Comparison of ENCODE assay signal across 23 mouse cellular contexts in the genomic region with DNA sequence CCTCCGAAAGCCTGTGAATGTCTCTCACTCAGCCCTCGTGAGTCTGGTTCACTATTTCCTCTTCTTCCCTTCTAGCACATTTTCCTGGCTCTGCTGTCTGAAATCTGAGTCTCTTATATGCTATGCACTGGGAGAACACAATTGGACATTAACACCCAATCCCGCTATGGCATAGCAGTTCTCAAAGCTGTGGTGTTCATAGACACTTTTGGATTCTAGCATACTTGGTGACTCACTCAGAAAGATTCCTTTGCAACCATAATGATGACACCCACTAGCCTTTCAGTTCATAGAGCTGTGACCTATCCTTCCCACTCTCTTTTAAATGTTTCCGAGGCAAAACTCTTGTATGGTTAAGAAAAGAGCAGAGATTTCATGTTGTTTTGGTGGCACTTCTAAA. TPM values are rescaled to one million over a fixed set of nuclear protein-coding genes. Genes with fewer than 3 reads are reported as not detected.
A peak's percentile ranks its signal among the peaks of the same experiment; 100 is the strongest.
DNase-seq lines count a peak whose midpoint lies in the region; ATAC-seq and TF ChIP-seq lines count a peak whose summit lies in the region.
"Had no signal": no experiment of that assay in that cellular context is flagged by ENCODE, and none has a peak within 500 bp of the region (broad histone marks: within the 10 kb centered on the region; RNA-seq: fewer than 3 reads in every experiment).

No protein-coding gene starts in this region.

- H3K4me1 ChIP-seq in embryonic fibroblast, embryonic 13.5 days (ENCODE audit: control insufficient read depth, insufficient read depth, low read length): peaks cover 11% of the 10 kb centered on the region
- no peaks in the 10 kb centered on the region for H3K4me1 ChIP-seq in forebrain, embryonic 15.5 days
- H3K4me1 ChIP-seq: embryonic facial prominence, embryonic 10.5 days; forebrain, embryonic 10.5 days; heart, embryonic 10.5 days; hindbrain, embryonic 15.5 days had no signal

- H3K27ac ChIP-seq in gastrocnemius, adult 2 months: peak overlapping the region; percentile 41; the same call in 1 of the 2 replicates
- H3K27ac ChIP-seq in embryonic fibroblast, embryonic 13.5 days (ENCODE audit: insufficient read depth, low read length): peak overlapping the region; percentile 63
- H3K27ac ChIP-seq in forebrain, embryonic 15.5 days (replicated peaks): no peak overlapping the region
- H3K27ac ChIP-seq: embryonic facial prominence, embryonic 10.5 days; forebrain, embryonic 10.5 days; heart, embryonic 10.5 days; hindbrain, embryonic 15.5 days had no signal

- no peak for ATAC-seq in forebrain, embryonic 15.5 days (replicated peaks)
- ATAC-seq: forebrain, embryonic 14.5 days; intestine, embryonic 16.5 days had no signal

- no peak overlapping the region for H3K9ac ChIP-seq in forebrain, embryonic 15.5 days (replicated peaks)
- H3K9ac ChIP-seq: hindbrain, embryonic 15.5 days had no signal

- H3K9me3 ChIP-seq in forebrain, embryonic 15.5 days: no peaks in the 10 kb centered on the region
- H3K9me3 ChIP-seq: embryonic facial prominence, embryonic 10.5 days; forebrain, embryonic 10.5 days; heart, embryonic 10.5 days; hindbrain, embryonic 15.5 days had no signal

- DNase-seq in gastrocnemius, adult 2 months: no peak
- DNase-seq in gastrocnemius, adult 8-10 months (ENCODE audit: low spot score in 2 of 2): no peak
- DNase-seq in 3T3-L1 (ENCODE audit: low read depth, low spot score): peak; percentile 95
- peak; percentile 89 for DNase-seq in Muller cell, postnatal 12 days (ENCODE audit: inconsistent ontology term)
- no peak for DNase-seq in spleen, postnatal 14 days (ENCODE audit: low spot score in 2 of 2)
- no peak for DNase-seq in frontal cortex, postnatal 14 days (ENCODE audit: low spot score in 2 of 2)
- DNase-seq: adrenal gland, postnatal 10 days; cerebellum, adult 18-20 months; cerebellum, adult 9-11 months; cerebellum, postnatal 36 days; gastrocnemius, postnatal 10 days; heart, postnatal 10 days; heart, postnatal 4 days; kidney, adult 2 months had no signal

- no peak overlapping the region for H3K4me3 ChIP-seq in gastrocnemius, adult 2 months
- no peak overlapping the region for H3K4me3 ChIP-seq in embryonic fibroblast, embryonic 13.5 days (ENCODE audit: insufficient read depth, low read length)
- no peak overlapping the region for H3K4me3 ChIP-seq in forebrain, embryonic 15.5 days
- H3K4me3 ChIP-seq: embryonic facial prominence, embryonic 10.5 days; erythroblast, embryonic 14.5 days; forebrain, embryonic 10.5 days; heart, embryonic 10.5 days; hindbrain, embryonic 15.5 days had no signal

- no peaks in the 10 kb centered on the region for H3K27me3 ChIP-seq in forebrain, embryonic 15.5 days
- H3K27me3 ChIP-seq: hindbrain, embryonic 15.5 days had no signal

- H3K36me3 ChIP-seq in forebrain, embryonic 15.5 days: no peaks in the 10 kb centered on the region
- H3K36me3 ChIP-seq: embryonic facial prominence, embryonic 10.5 days; forebrain, embryonic 10.5 days; heart, embryonic 10.5 days; hindbrain, embryonic 15.5 days had no signal

- H3K4me2 ChIP-seq in forebrain, embryonic 15.5 days (replicated peaks): no peak overlapping the region
- H3K4me2 ChIP-seq: hindbrain, embryonic 15.5 days had no signal

- 92% methylated on average over 4 of the region's 4 CpGs for WGBS in forebrain, embryonic 15.5 days

- TF ChIP-seq POLR2A in embryonic fibroblast, embryonic 13.5 days (IDR thresholded peaks at IDR 0.05; ENCODE audit: low read depth, low read length): no peak

- intact Hi-C loops in gastrocnemius, adult 2 months (cut with DNase I): no loop called here

- TF ChIP-seq CTCF in gastrocnemius, adult 2 months (IDR thresholded peaks at IDR 0.05): no peak
- no peak for TF ChIP-seq CTCF in embryonic fibroblast, embryonic 13.5 days (IDR thresholded peaks at IDR 0.05; ENCODE audit: borderline replicate concordance, insufficient read depth, low read length)

RNA-seq across cellular contexts. Expression of a gene that starts 33.7 kb away (rescaled TPM):
- 10 to 100 TPM; 27.8 to 29.1 TPM for total RNA-seq in gastrocnemius, adult 2 months (2021)
- total RNA-seq in gastrocnemius, adult 8-10 months (2022): 10 to 100 TPM; 28.7 to 38.1 (median 35.3) TPM
- 16.6 and 28.9 TPM in 2 replicates for polyA plus RNA-seq in embryonic fibroblast, embryonic 13.5 days (2011; ENCODE audit: insufficient read length, low read depth, missing spikeins)
- 25.9 and 35.9 TPM in 2 replicates for polyA plus RNA-seq in forebrain, embryonic 15.5 days (2015; fragmentation: Nextera tagmentation; extraction: Ambion mirVana)

Comparison
In these comparisons a context has a peak if more than half of its experiments do, and no peak if none do; other contexts are left out.
1. DNase-seq: peak in 3T3-L1 (single experiment) and Muller cell, postnatal 12 days (single experiment); none in gastrocnemius, adult 2 months (single experiment), gastrocnemius, adult 8-10 months (0 of 2), spleen, postnatal 14 days (0 of 2) and frontal cortex, postnatal 14 days (0 of 2).